Mouse (Mus musculus) liver, postnatal 0 days (tissue): ENCODE results near the gene Coro2b. TPM values are rescaled to one million over a fixed set of nuclear protein-coding genes. Genes with fewer than 3 reads are reported as not detected.

ENCODE experiments used
- ATAC-seq: fragments of 200-750 bp; cut with Nextera tagmentation; 2 replicates; pipeline ENCODE4 v1.8.0; 2017; ENCODE audit warnings: mild to moderate bottlenecking, moderate library complexity
- DNase-seq: peaks from one replicate; pipeline ENCODE4 v3.0.0-alpha.2; 2016
- H3K27ac ChIP-seq: fragments of 300-500 bp; sonication (generic); 2 replicates; pipeline ENCODE4 v1.5.1; 2014; ENCODE audit warnings: antibody characterized with exemption, moderate library complexity, mild to moderate bottlenecking, low read depth
- H3K27me3 ChIP-seq: fragments of 300-500 bp; sonication (generic); 2 replicates; pipeline ENCODE4 v1.6.1; 2014; ENCODE audit warnings: low read length, control low read depth, mixed read lengths; ENCODE audit not compliant: insufficient read depth
- H3K36me3 ChIP-seq: fragments of 300-500 bp; sonication (generic); replicated peaks from 2 replicates; pipeline ENCODE4 v1.6.1; 2014; ENCODE audit warnings: mild to moderate bottlenecking, control low read depth, low read length, moderate library complexity, mixed read lengths; ENCODE audit not compliant: insufficient read depth
- H3K4me1 ChIP-seq: fragments of 300-500 bp; sonication (generic); 2 replicates; pipeline ENCODE4 v1.6.1; 2014; ENCODE audit warnings: antibody characterized with exemption, mild to moderate bottlenecking, control low read depth; ENCODE audit not compliant: insufficient read depth
- H3K4me2 ChIP-seq: fragments of 300-500 bp; sonication (generic); 2 replicates; pipeline ENCODE4 v1.6.1; 2014; ENCODE audit warnings: low read depth, mild to moderate bottlenecking, low read length, moderate library complexity, mixed read lengths
- H3K4me3 ChIP-seq: fragments of 300-500 bp; sonication (generic); 2 replicates; pipeline ENCODE4 v1.5.1; 2014; ENCODE audit warnings: low read depth, low read length
- H3K9ac ChIP-seq: fragments of 300-500 bp; sonication (generic); replicated peaks from 2 replicates; pipeline ENCODE4 v1.6.1; 2014; ENCODE audit warnings: mild to moderate bottlenecking, moderate library complexity
- H3K9me3 ChIP-seq: fragments of 300-500 bp; sonication (generic); 2 replicates; pipeline ENCODE4 v1.6.1; 2016; ENCODE audit warnings: mild to moderate bottlenecking, control low read depth, low read length, mixed read lengths
- CTCF ChIP-seq: sonication (generic); IDR thresholded peaks from 2 replicates; pipeline ENCODE4 v1.5.1; 2016; ENCODE audit warnings: antibody characterized with exemption, low read depth
- EP300 ChIP-seq: IDR thresholded peaks from 2 replicates; pipeline ENCODE4 v1.6.1; 2016; ENCODE audit warnings: antibody characterized with exemption, low read depth, mild to moderate bottlenecking
- WGBS: fragments of 180-500 bp; shearing (Covaris S2); extraction: QIAGEN DNeasy Blood & Tissue Kit; methylation state at CpG from one replicate; pipeline ENCODE4 v1.1.7; 2014; ENCODE audit not compliant: insufficient replicate concordance; 5-methylcytosine and 5-hydroxymethylcytosine counted together
- polyA plus RNA-seq: library from polyadenylated mRNA; unstranded; fragments of >200 nt; fragmentation: Nextera tagmentation; extraction: Ambion mirVana; gene quantifications from 2 replicates; pipeline ENCODE4 v1.2.1, GENCODE M21; 2015

The Coro2b gene
- polyA plus RNA-seq, 1 experiment from 2014 or later, result 0.87 TPM

DNA sequence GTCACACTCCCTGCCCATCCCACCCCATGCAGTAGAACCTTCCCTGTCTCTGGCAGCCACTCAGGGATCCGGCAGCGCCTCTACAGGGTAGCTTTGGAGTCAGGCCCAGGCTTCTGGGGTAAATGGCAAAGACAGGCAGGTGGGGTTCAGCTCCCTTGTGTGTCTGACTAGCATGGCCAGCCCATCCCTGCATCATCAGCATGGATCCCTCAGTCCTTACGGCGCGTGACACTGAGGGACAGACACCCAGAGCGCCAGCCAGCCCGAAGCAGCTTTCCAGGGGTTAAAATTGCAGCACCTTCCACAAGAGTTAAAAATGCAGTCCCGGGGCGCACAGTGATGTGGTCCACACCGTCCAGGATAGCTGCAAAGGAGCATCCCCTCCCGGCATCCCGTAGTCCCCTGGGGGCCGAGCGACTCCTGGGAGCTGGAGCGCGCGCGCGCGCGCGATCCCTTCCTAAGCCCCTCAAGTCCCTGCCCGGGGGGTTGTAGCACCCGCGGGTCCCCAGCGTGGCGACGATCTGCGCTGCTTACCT, 657 bp downstream of the Coro2b start:
- H3K27me3 ChIP-seq, result peaks cover 24% of the 10 kb centered on the region
- H3K4me2 ChIP-seq, result peak overlapping the region; percentile 73
- no peak for DNase-seq
- H3K4me1 ChIP-seq, result peaks cover 12% of the 10 kb centered on the region
- no peak overlapping the region for H3K27ac ChIP-seq
- H3K9ac ChIP-seq, result peak overlapping the region; percentile 41
- H3K4me3 ChIP-seq, result peak overlapping the region; percentile 48
- TF ChIP-seq EP300 (no peak), CTCF (no peak)
- no peaks in the 10 kb centered on the region for H3K36me3 ChIP-seq
- H3K9me3 ChIP-seq, result no peaks in the 10 kb centered on the region
- 9% methylated on average over 29 of the region's 29 CpGs for WGBS
- ATAC-seq, result no peak

DNA sequence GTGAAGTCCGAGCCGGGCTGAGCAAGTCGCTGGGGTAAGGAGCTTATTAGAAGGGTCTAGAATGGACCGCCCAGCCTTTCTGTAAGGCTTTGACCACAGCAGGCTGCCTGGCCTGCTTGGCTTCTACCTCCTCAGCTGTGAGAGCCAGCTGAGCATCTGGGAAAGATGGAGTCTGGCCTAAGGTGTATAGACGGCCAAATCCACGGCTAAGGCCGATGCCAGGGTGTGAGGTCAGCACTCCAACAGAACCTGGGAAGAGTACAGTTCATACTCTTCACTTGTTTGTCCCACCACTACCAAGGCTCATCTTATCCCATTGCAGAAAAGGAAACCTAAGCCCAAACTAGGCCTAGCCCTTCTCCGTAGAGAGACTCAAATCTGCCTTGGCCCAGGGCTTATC, 1.3 kb downstream of the Coro2b start:
- Histone ChIP-seq H3K27me3 (peaks cover 24% of the 10 kb centered on the region), H3K36me3 (no peaks in the 10 kb centered on the region), H3K9me3 (no peaks in the 10 kb centered on the region), H3K9ac (no peak overlapping the region), H3K4me1 (peaks cover 12% of the 10 kb centered on the region), H3K4me3 (no peak overlapping the region), H3K4me2 (peak overlapping the region; percentile 73), H3K27ac (no peak overlapping the region)
- DNase-seq (no peak), ATAC-seq (no peak)
- TF ChIP-seq CTCF, result no peak
- TF ChIP-seq EP300, result no peak
- WGBS, result 81% methylated on average over 8 of the region's 8 CpGs

DNA sequence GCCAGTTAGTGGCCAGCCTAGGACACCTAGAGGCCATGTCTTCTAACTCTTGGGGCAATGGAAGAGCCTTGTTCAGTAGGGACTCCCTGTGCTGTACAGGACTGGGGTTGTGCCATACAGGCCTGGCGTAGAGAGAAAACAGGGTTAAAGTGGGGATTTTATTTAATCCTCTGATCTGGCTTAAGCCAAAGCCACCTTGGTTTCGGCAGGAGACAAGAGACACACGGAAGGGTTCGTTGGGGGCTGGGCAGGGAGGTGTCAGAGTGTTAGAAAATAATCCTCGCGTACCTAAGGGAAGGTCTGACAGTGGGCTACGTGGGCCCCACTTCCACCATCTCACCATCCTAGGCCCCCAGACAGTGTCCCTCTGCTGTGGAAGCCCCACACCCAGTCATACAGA, 2.2 kb downstream of the Coro2b start:
- Histone ChIP-seq H3K4me3 (no peak overlapping the region), H3K9ac (no peak overlapping the region), H3K4me1 (peaks cover 12% of the 10 kb centered on the region), H3K4me2 (no peak overlapping the region), H3K36me3 (no peaks in the 10 kb centered on the region), H3K27ac (no peak overlapping the region), H3K27me3 (peaks cover 24% of the 10 kb centered on the region), H3K9me3 (no peaks in the 10 kb centered on the region)
- no peak for DNase-seq
- no peak for TF ChIP-seq CTCF
- TF ChIP-seq EP300, result no peak
- whole genome bisulfite sequencing, result 82% methylated on average over 7 of the region's 7 CpGs
- no peak for ATAC-seq

DNA sequence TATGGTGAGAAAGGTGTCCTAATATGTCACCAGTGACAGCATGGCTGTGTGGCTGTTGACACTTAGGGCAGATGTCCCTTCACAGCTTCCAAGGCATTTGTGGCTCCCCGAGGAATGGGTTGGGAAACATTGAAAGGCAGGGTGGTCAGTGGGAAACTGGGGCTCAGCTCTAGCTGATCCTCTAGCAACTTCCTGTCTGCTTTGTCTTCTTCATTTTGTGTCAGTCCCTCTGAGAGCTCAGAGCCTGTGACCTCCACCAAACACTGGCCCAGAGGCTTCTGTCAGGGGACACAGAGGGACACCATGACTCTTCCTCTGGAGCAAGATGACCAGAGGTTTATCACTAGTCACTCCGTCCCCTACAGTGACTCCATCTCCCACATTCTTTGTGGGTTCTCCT, 2.7 kb downstream of the Coro2b start:
- no peak for TF ChIP-seq CTCF
- no peak for TF ChIP-seq EP300
- no peak for DNase-seq
- WGBS, result 60% methylated on average over 2 of the region's 2 CpGs
- peaks cover 12% of the 10 kb centered on the region for H3K4me1 ChIP-seq
- H3K9me3 ChIP-seq, result no peaks in the 10 kb centered on the region
- no peak overlapping the region for H3K4me3 ChIP-seq
- H3K36me3 ChIP-seq, result no peaks in the 10 kb centered on the region
- no peak overlapping the region for H3K27ac ChIP-seq
- no peak for ATAC-seq
- H3K4me2 ChIP-seq, result no peak overlapping the region
- peaks cover 24% of the 10 kb centered on the region for H3K27me3 ChIP-seq
- H3K9ac ChIP-seq, result no peak overlapping the region

DNA sequence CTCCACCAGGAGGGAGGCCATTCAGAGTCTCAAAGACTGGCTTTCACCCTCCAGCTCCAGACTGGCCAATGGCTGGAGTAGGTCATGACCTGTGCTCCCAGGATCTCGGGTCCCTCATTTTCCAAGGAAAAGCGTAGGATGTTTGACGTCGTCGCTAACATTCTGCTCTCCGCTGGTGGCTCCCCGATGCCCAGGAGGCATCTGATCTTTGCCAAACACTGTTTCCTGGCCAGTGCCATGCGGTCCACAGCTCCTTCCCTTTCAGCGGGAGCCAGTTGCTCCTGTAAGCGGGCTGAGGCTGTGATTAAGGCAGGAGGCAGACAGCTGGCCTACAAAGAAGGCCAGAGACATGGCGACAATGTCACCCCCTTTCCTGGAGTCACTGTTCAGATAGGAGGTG, 4.0 kb downstream of the Coro2b start:
- ATAC-seq, result no peak
- Histone ChIP-seq H3K27me3 (peaks cover 24% of the 10 kb centered on the region), H3K4me1 (peaks cover 12% of the 10 kb centered on the region), H3K9me3 (no peaks in the 10 kb centered on the region), H3K9ac (no peak overlapping the region), H3K4me3 (no peak overlapping the region), H3K36me3 (no peaks in the 10 kb centered on the region), H3K4me2 (no peak overlapping the region), H3K27ac (no peak overlapping the region)
- DNase-seq, result no peak
- TF ChIP-seq CTCF, result no peak
- TF ChIP-seq EP300, result no peak
- 74% methylated on average over 11 of the region's 11 CpGs for WGBS

DNA sequence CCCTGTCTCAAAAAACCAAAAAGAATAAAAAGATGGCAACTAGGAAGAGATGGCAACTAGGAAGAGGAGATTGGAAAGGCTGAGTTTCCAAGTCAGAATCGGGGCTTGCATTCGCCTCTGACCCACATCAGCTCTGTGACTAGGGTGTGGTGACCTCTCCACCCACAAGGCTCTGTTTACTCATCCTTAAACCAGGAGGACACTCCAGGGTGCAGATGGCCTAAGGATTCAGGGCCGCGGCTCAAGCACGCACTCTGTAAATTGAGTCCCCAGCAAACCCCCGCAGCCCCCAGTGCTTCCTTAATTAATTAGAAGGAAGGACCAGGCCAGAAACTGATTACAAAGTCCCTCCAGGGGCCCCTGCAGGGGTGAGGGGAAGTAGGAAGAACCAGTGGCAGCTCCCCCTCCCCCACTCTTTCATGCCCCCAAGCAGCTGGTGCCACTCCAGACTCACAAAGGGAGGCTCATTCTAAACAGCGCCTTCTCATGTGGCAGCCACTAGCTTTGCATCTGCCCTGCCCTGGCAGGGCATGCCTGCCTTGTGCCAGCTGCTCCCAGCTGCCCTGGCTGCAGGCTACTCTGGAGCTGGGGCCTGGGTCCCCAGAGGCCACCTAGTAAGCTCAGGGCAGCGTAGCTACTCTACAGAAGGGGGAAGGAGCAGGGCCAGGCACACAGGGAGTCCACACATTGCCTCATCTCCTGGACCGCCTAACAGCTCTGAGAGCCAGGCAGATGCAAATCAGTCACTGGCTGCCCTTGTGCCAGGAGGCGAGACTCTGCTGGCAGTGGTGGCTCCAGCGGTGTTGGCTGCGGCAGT, 5.2 kb downstream of the Coro2b start:
- Histone ChIP-seq H3K9me3 (no peaks in the 10 kb centered on the region), H3K4me2 (no peak overlapping the region), H3K27me3 (peaks cover 15% of the 10 kb centered on the region), H3K9ac (no peak overlapping the region), H3K4me3 (no peak overlapping the region), H3K27ac (peak overlapping the region; percentile 37), H3K4me1 (peaks cover 10% of the 10 kb centered on the region), H3K36me3 (no peaks in the 10 kb centered on the region)
- DNase-seq, result peak; percentile 63
- WGBS, result 26% methylated on average over 12 of the region's 12 CpGs
- TF ChIP-seq EP300 (no peak), CTCF (no peak)
- ATAC-seq, result peak; percentile 57
